9 mouse cellular contexts compared by ENCODE assay signal in genomic region chr3:27270160-27270962, GRCm38 (mm10). TPM values are rescaled to one million over a fixed set of nuclear protein-coding genes. Genes with fewer than 3 reads are reported as not detected.
A peak's percentile ranks its signal among the peaks of the same experiment; 100 is the strongest.
DNase-seq lines count a peak whose midpoint lies in the region; ATAC-seq and TF ChIP-seq lines count a peak whose summit lies in the region.
"Had no signal": no experiment of that assay in that cellular context is flagged by ENCODE, and none has a peak within 500 bp of the region (broad histone marks: within the 10 kb centered on the region; RNA-seq: fewer than 3 reads in every experiment).

No protein-coding gene starts in this region.

- no peaks in the 10 kb centered on the region for H3K9me3 ChIP-seq in liver, embryonic 15.5 days (replicated peaks)
- H3K9me3 ChIP-seq in stomach, postnatal 0 days (ENCODE audit: control insufficient read depth, low read length), result no peaks in the 10 kb centered on the region
- H3K9me3 ChIP-seq in midbrain, embryonic 11.5 days (ENCODE audit: control insufficient read depth, low read length), result no peaks in the 10 kb centered on the region
- no peaks in the 10 kb centered on the region for H3K9me3 ChIP-seq in forebrain, embryonic 13.5 days (replicated peaks)
- H3K9me3 ChIP-seq: embryonic facial prominence, embryonic 12.5 days had no signal

- TF ChIP-seq CTCF in stomach, postnatal 0 days (IDR thresholded peaks at IDR 0.05; ENCODE audit: low read depth), result peak; percentile 64

- no peak overlapping the region for H3K9ac ChIP-seq in liver, embryonic 15.5 days
- H3K9ac ChIP-seq in stomach, postnatal 0 days (ENCODE audit: low read length), result no peak overlapping the region
- H3K9ac ChIP-seq in midbrain, embryonic 11.5 days (ENCODE audit: low read length), result no peak overlapping the region
- H3K9ac ChIP-seq in forebrain, embryonic 13.5 days, result no peak overlapping the region
- H3K9ac ChIP-seq: embryonic facial prominence, embryonic 12.5 days had no signal

- 13% methylated on average over 11 of the region's 11 CpGs for WGBS in liver, embryonic 15.5 days (ENCODE audit: insufficient replicate concordance)
- 26% methylated on average over 11 of the region's 11 CpGs for WGBS in stomach, postnatal 0 days
- WGBS in midbrain, embryonic 11.5 days, result 41% methylated on average over 11 of the region's 11 CpGs
- WGBS in forebrain, embryonic 13.5 days, result 36% methylated on average over 11 of the region's 11 CpGs

- no peaks in the 10 kb centered on the region for H3K27me3 ChIP-seq in liver, embryonic 15.5 days
- no peaks in the 10 kb centered on the region for H3K27me3 ChIP-seq in stomach, postnatal 0 days (ENCODE audit: control insufficient read depth, insufficient read depth, low read length)
- no peaks in the 10 kb centered on the region for H3K27me3 ChIP-seq in midbrain, embryonic 11.5 days (ENCODE audit: control insufficient read depth, insufficient read depth, low read length)
- no peaks in the 10 kb centered on the region for H3K27me3 ChIP-seq in forebrain, embryonic 13.5 days
- H3K27me3 ChIP-seq: embryonic facial prominence, embryonic 12.5 days had no signal

- H3K4me2 ChIP-seq in liver, embryonic 15.5 days, result 0 out of 2 replicates have a peak overlapping the region, but pooled peaks have one; percentile 24
- H3K4me2 ChIP-seq in stomach, postnatal 0 days (replicated peaks; ENCODE audit: low read depth), result no peak overlapping the region
- H3K4me2 ChIP-seq in midbrain, embryonic 11.5 days, result no peak overlapping the region
- H3K4me2 ChIP-seq in forebrain, embryonic 13.5 days, result no peak overlapping the region
- H3K4me2 ChIP-seq: embryonic facial prominence, embryonic 12.5 days had no signal

- TF ChIP-seq EP300 in stomach, postnatal 0 days (optimal IDR thresholded peaks at IDR 0.05), result no peak

- DNase-seq in spleen, postnatal 36 days (ENCODE audit: low spot score in 2 of 2), result peak; percentile 31 to 44
- no peak for DNase-seq in spleen, adult 18-20 months
- peak; percentile 58 for DNase-seq in stomach, postnatal 0 days (ENCODE audit: low spot score)
- no peak for DNase-seq in midbrain, embryonic 11.5 days (ENCODE audit: low spot score, missing footprints)

- peak overlapping the region; percentile 80 for H3K27ac ChIP-seq in brown adipose tissue, adult 24 weeks (replicated peaks; ENCODE audit: low read depth, low read length)
- no peak overlapping the region for H3K27ac ChIP-seq in liver, embryonic 15.5 days (replicated peaks)
- no peak overlapping the region for H3K27ac ChIP-seq in stomach, postnatal 0 days (replicated peaks)
- H3K27ac ChIP-seq in midbrain, embryonic 11.5 days (ENCODE audit: low read depth, low read length), result no peak overlapping the region
- no peak overlapping the region for H3K27ac ChIP-seq in forebrain, embryonic 13.5 days
- H3K27ac ChIP-seq: embryonic facial prominence, embryonic 12.5 days had no signal

- 0 out of 2 replicates have a peak overlapping the region, but pooled peaks have one; percentile 12 for H3K4me3 ChIP-seq in brown adipose tissue, adult 24 weeks (ENCODE audit: insufficient read depth, low read depth, low read length)
- no peak overlapping the region for H3K4me3 ChIP-seq in liver, embryonic 15.5 days (replicated peaks)
- H3K4me3 ChIP-seq in stomach, postnatal 0 days (ENCODE audit: low read depth, low read length), result no peak overlapping the region
- no peak overlapping the region for H3K4me3 ChIP-seq in midbrain, embryonic 11.5 days (ENCODE audit: low read depth, low read length)
- no peak overlapping the region for H3K4me3 ChIP-seq in forebrain, embryonic 13.5 days
- H3K4me3 ChIP-seq: embryonic facial prominence, embryonic 12.5 days had no signal

- ATAC-seq in hematopoietic stem cell, adult 5-6 weeks (replicated peaks in 1 of 2; ENCODE audit: insufficient read depth in 1 of 2, low FRiP score in 2 of 2, low TSS enrichment in 1 of 2, low read depth in 1 of 2, poor library complexity in 2 of 2, severe bottlenecking in 2 of 2), result peak; percentile 85 to 86
- peak; percentile 31; the same call in 1 of the 2 replicates for ATAC-seq in liver, embryonic 15.5 days (ENCODE audit: insufficient read depth)
- peak; percentile 68 for ATAC-seq in stomach, postnatal 0 days (ENCODE audit: low FRiP score, low TSS enrichment)
- ATAC-seq in midbrain, embryonic 11.5 days (ENCODE audit: low FRiP score), result no peak
- no peak for ATAC-seq in forebrain, embryonic 13.5 days

- no peaks in the 10 kb centered on the region for H3K36me3 ChIP-seq in liver, embryonic 15.5 days (replicated peaks)
- H3K36me3 ChIP-seq in stomach, postnatal 0 days (ENCODE audit: control insufficient read depth, insufficient read depth, low read length), result no peaks in the 10 kb centered on the region
- H3K36me3 ChIP-seq in midbrain, embryonic 11.5 days (ENCODE audit: control insufficient read depth, insufficient read depth, low read length), result no peaks in the 10 kb centered on the region
- H3K36me3 ChIP-seq in forebrain, embryonic 13.5 days (ENCODE audit: poor library complexity, severe bottlenecking), result no peaks in the 10 kb centered on the region
- H3K36me3 ChIP-seq: embryonic facial prominence, embryonic 12.5 days had no signal

- peaks cover 11% of the 10 kb centered on the region for H3K4me1 ChIP-seq in brown adipose tissue, adult 24 weeks (ENCODE audit: control insufficient read depth, insufficient read depth, insufficient read length, low read length)
- no peaks in the 10 kb centered on the region; the same call in 1 of the 2 replicates for H3K4me1 ChIP-seq in liver, embryonic 15.5 days (replicated peaks)
- H3K4me1 ChIP-seq in stomach, postnatal 0 days (replicated peaks; ENCODE audit: control insufficient read depth, insufficient read depth), result no peaks in the 10 kb centered on the region
- no peaks in the 10 kb centered on the region for H3K4me1 ChIP-seq in midbrain, embryonic 11.5 days (ENCODE audit: control insufficient read depth, insufficient read depth, low read length)
- H3K4me1 ChIP-seq in forebrain, embryonic 13.5 days, result no peaks in the 10 kb centered on the region
- H3K4me1 ChIP-seq: embryonic facial prominence, embryonic 12.5 days had no signal

RNA-seq across cellular contexts. Expression of gene Tnfsf10, which starts 46.5 kb away (rescaled TPM):
- 4.5 and 6.3 TPM in 2 replicates for polyA plus RNA-seq in brown adipose tissue, adult 24 weeks (2012; ENCODE audit: insufficient read depth, insufficient read length, missing spikeins)
- total RNA-seq in hematopoietic stem cell, adult 5-6 weeks (2017), result 30.1 and 32.7 TPM in 2 replicates
- polyA plus RNA-seq in liver, embryonic 15.5 days (2015; fragmentation: Nextera tagmentation; extraction: Ambion mirVana), result 0.08 and 0.14 TPM in 2 replicates
- polyA plus RNA-seq in stomach, postnatal 0 days (2015; fragmentation: Nextera tagmentation; extraction: Ambion mirVana), result 0.30 and 0.39 TPM in 2 replicates
- not detected in 2 replicates for polyA plus RNA-seq in midbrain, embryonic 11.5 days (2014; fragmentation: Nextera tagmentation; extraction: Ambion mirVana)
- 0.05 TPM in 1 of 2 replicates, not detected in the other for polyA plus RNA-seq in forebrain, embryonic 13.5 days (2015; fragmentation: Nextera tagmentation; extraction: Ambion mirVana)

Comparison
In these comparisons a context has a peak if more than half of its experiments do, and no peak if none do; other contexts are left out.
1. DNase-seq: peak in spleen, postnatal 36 days (2 of 2) and stomach, postnatal 0 days (single experiment); none in spleen, adult 18-20 months (0 of 2) and midbrain, embryonic 11.5 days (single experiment).
2. ATAC-seq: peak in hematopoietic stem cell, adult 5-6 weeks (2 of 2), liver, embryonic 15.5 days (single experiment) and stomach, postnatal 0 days (single experiment); none in midbrain, embryonic 11.5 days (single experiment) and forebrain, embryonic 13.5 days (single experiment).